Mouse (Mus musculus) intestine, embryonic 15.5 days (tissue): Measurements from ENCODE around the gene Dph5. TPM values are rescaled to one million over a fixed set of nuclear protein-coding genes. Genes with fewer than 3 reads are reported as not detected.

Experiments used
- ATAC-seq: fragments of 200-750 bp; cut with Nextera tagmentation; 2 replicates; pipeline ENCODE4 v1.8.0; 2017; ENCODE audit warnings: moderate TSS enrichment, moderate library complexity
- H3K27ac ChIP-seq: fragments of 300-500 bp; sonication (generic); 2 replicates; pipeline ENCODE4 v1.5.1; 2015; ENCODE audit warnings: mild to moderate bottlenecking, inconsistent platforms
- H3K27me3 ChIP-seq: fragments of 300-500 bp; sonication (generic); replicated peaks from 2 replicates; pipeline ENCODE4 v1.6.1; 2015; ENCODE audit warnings: inconsistent platforms
- H3K36me3 ChIP-seq: fragments of 300-500 bp; sonication (generic); 2 replicates; pipeline ENCODE4 v1.6.1; 2015; ENCODE audit warnings: inconsistent platforms
- H3K4me1 ChIP-seq: fragments of 300-500 bp; sonication (generic); replicated peaks from 2 replicates; pipeline ENCODE4 v1.6.1; 2015; ENCODE audit warnings: inconsistent platforms
- H3K4me2 ChIP-seq: fragments of 300-500 bp; sonication (generic); replicated peaks from 2 replicates; pipeline ENCODE4 v1.6.1; 2015; ENCODE audit warnings: mild to moderate bottlenecking, inconsistent platforms
- H3K4me3 ChIP-seq: fragments of 300-500 bp; sonication (generic); replicated peaks from 2 replicates; pipeline ENCODE4 v1.5.1; 2015; ENCODE audit warnings: inconsistent platforms
- H3K9ac ChIP-seq: fragments of 300-500 bp; sonication (generic); 2 replicates; pipeline ENCODE4 v1.6.1; 2015; ENCODE audit warnings: inconsistent platforms
- H3K9me3 ChIP-seq: fragments of 300-500 bp; sonication (generic); 2 replicates; pipeline ENCODE4 v1.6.1; 2016; ENCODE audit warnings: inconsistent platforms
- WGBS: fragments of 180-500 bp; shearing (Covaris S2); methylation state at CpG from one replicate; pipeline ENCODE4 v1.1.7; 2015; 5-methylcytosine and 5-hydroxymethylcytosine counted together
- polyA plus RNA-seq: library from polyadenylated mRNA; unstranded; fragments of >200 nt; fragmentation: Nextera tagmentation; extraction: Ambion mirVana; gene quantifications from 2 replicates; pipeline ENCODE4 v1.2.1, GENCODE M21; 2015

Gene Dph5
- polyA plus RNA-seq, 1 experiment from 2014 or later = 30.2 TPM

GRCm38 (mm10) chr3:115941464-115941863 lies 53.8 kb downstream of the Dph5 start:
- no peaks in the 10 kb centered on the region for H3K9me3 ChIP-seq
- no peak overlapping the region for H3K9ac ChIP-seq
- H3K4me1 ChIP-seq = no peaks in the 10 kb centered on the region
- H3K27me3 ChIP-seq = no peaks in the 10 kb centered on the region
- 0 out of 2 replicates have a peak, but pooled peaks cover 6% of the 10 kb centered on the region for H3K36me3 ChIP-seq
- ATAC-seq = no peak
- H3K27ac ChIP-seq = no peak overlapping the region
- 94% methylated on average over 8 of the region's 8 CpGs for WGBS
- no peak overlapping the region for H3K4me3 ChIP-seq
- H3K4me2 ChIP-seq = no peak overlapping the region

- 0 out of 2 replicates have a peak, but pooled peaks cover 6% of the 10 kb centered on the region for H3K36me3 ChIP-seq
- H3K9me3 ChIP-seq = no peaks in the 10 kb centered on the region
- no peak overlapping the region for H3K27ac ChIP-seq
- ATAC-seq = no peak
- H3K4me3 ChIP-seq = no peak overlapping the region
- H3K9ac ChIP-seq = no peak overlapping the region
- no peaks in the 10 kb centered on the region for H3K27me3 ChIP-seq
- H3K4me1 ChIP-seq = no peaks in the 10 kb centered on the region
- no peak overlapping the region for H3K4me2 ChIP-seq
- 95% methylated on average over 6 of the region's 6 CpGs for whole genome bisulfite sequencing
Measured at GRCm38 (mm10) chr3:115944376-115944775, 56.7 kb downstream of the Dph5 start.

- Histone ChIP-seq H3K9me3 (no peaks in the 10 kb centered on the region), H3K4me2 (no peak overlapping the region), H3K27me3 (no peaks in the 10 kb centered on the region), H3K4me1 (no peaks in the 10 kb centered on the region), H3K4me3 (no peak overlapping the region), H3K27ac (no peak overlapping the region), H3K36me3 (0 out of 2 replicates have a peak, but pooled peaks cover 11% of the 10 kb centered on the region), H3K9ac (no peak overlapping the region)
- ATAC-seq = no peak
- WGBS = 90% methylated on average over 8 of the region's 8 CpGs
Measured at GRCm38 (mm10) chr3:115946272-115946671, 58.6 kb downstream of the Dph5 start.

- no peaks in the 10 kb centered on the region for H3K27me3 ChIP-seq
- H3K4me3 ChIP-seq = no peak overlapping the region
- H3K9ac ChIP-seq = no peak overlapping the region
- 0 out of 2 replicates have a peak, but pooled peaks cover 10% of the 10 kb centered on the region for H3K36me3 ChIP-seq
- no peaks in the 10 kb centered on the region for H3K9me3 ChIP-seq
- ATAC-seq = no peak
- H3K4me2 ChIP-seq = no peak overlapping the region
- H3K27ac ChIP-seq = no peak overlapping the region
- WGBS = 66% methylated on average over 3 of the region's 3 CpGs
- no peaks in the 10 kb centered on the region for H3K4me1 ChIP-seq
Measured at GRCm38 (mm10) chr3:115949220-115949920, 61.7 kb downstream of the Dph5 start.

- Histone ChIP-seq H3K9ac (no peak overlapping the region), H3K27ac (no peak overlapping the region), H3K9me3 (no peaks in the 10 kb centered on the region), H3K4me1 (no peaks in the 10 kb centered on the region), H3K4me2 (no peak overlapping the region), H3K4me3 (no peak overlapping the region), H3K36me3 (0 out of 2 replicates have a peak, but pooled peaks cover 10% of the 10 kb centered on the region), H3K27me3 (no peaks in the 10 kb centered on the region)
- ATAC-seq = no peak
- WGBS = 88% methylated on average over 6 of the region's 6 CpGs
Measured at GRCm38 (mm10) chr3:115949921-115950877, 62.6 kb downstream of the Dph5 start.

GRCm38 (mm10) chr3:115951221-115951620 lies 63.6 kb downstream of the Dph5 start:
- H3K9me3 ChIP-seq = no peaks in the 10 kb centered on the region

GRCm38 (mm10) chr3:115952356-115952755 lies 64.7 kb downstream of the Dph5 start:
- no peak overlapping the region for H3K4me3 ChIP-seq
- 0 out of 2 replicates have a peak, but pooled peaks cover 8% of the 10 kb centered on the region for H3K36me3 ChIP-seq
- no peak overlapping the region for H3K9ac ChIP-seq
- H3K4me2 ChIP-seq = no peak overlapping the region
- no peaks in the 10 kb centered on the region for H3K4me1 ChIP-seq
- no peaks in the 10 kb centered on the region for H3K9me3 ChIP-seq
- WGBS = 81% methylated on average over 4 of the region's 4 CpGs
- H3K27me3 ChIP-seq = no peaks in the 10 kb centered on the region
- no peak overlapping the region for H3K27ac ChIP-seq
- no peak for ATAC-seq

More at GRCm38 (mm10) chr3:115951221-115951620, 63.6 kb downstream of the Dph5 start:
- H3K4me1 ChIP-seq = no peaks in the 10 kb centered on the region
- H3K9ac ChIP-seq = no peak overlapping the region
- no peak for ATAC-seq
- H3K4me2 ChIP-seq = no peak overlapping the region
- no peak overlapping the region for H3K4me3 ChIP-seq
- 88% methylated on average over 3 of the region's 3 CpGs for WGBS
- 0 out of 2 replicates have a peak, but pooled peaks cover 9% of the 10 kb centered on the region for H3K36me3 ChIP-seq
- no peak overlapping the region for H3K27ac ChIP-seq
- H3K27me3 ChIP-seq = no peaks in the 10 kb centered on the region

- ATAC-seq = no peak
- Histone ChIP-seq H3K4me3 (no peak overlapping the region), H3K9ac (no peak overlapping the region), H3K27ac (no peak overlapping the region), H3K9me3 (no peaks in the 10 kb centered on the region), H3K4me2 (no peak overlapping the region), H3K4me1 (no peaks in the 10 kb centered on the region), H3K27me3 (no peaks in the 10 kb centered on the region), H3K36me3 (0 out of 2 replicates have a peak, but pooled peaks cover 8% of the 10 kb centered on the region)
- WGBS = 87% methylated on average over 3 of the region's 3 CpGs
Measured at GRCm38 (mm10) chr3:115953088-115953487, 65.5 kb downstream of the Dph5 start.

- no peaks in the 10 kb centered on the region for H3K9me3 ChIP-seq
- H3K4me2 ChIP-seq = no peak overlapping the region
- no peak for ATAC-seq
- 0 out of 2 replicates have a peak, but pooled peaks cover 6% of the 10 kb centered on the region for H3K36me3 ChIP-seq
- no peaks in the 10 kb centered on the region for H3K4me1 ChIP-seq
- no peak overlapping the region for H3K27ac ChIP-seq
- no peak overlapping the region for H3K9ac ChIP-seq
- WGBS = 96% methylated on average over 7 of the region's 7 CpGs
- H3K27me3 ChIP-seq = no peaks in the 10 kb centered on the region
- H3K4me3 ChIP-seq = no peak overlapping the region
Measured at GRCm38 (mm10) chr3:115957223-115957622, 69.6 kb downstream of the Dph5 start.

GRCm38 (mm10) chr3:115961311-115962027 lies 73.8 kb downstream of the Dph5 start:
- Histone ChIP-seq H3K9me3 (no peaks in the 10 kb centered on the region), H3K27me3 (no peaks in the 10 kb centered on the region), H3K9ac (no peak overlapping the region), H3K4me3 (no peak overlapping the region), H3K36me3 (peaks cover 6% of the 10 kb centered on the region; the same call in 1 of the 2 replicates), H3K27ac (no peak overlapping the region), H3K4me2 (no peak overlapping the region), H3K4me1 (no peaks in the 10 kb centered on the region)
- WGBS = 88% methylated on average over 11 of the region's 11 CpGs
- no peak for ATAC-seq

- no peaks in the 10 kb centered on the region for H3K9me3 ChIP-seq
- no peak overlapping the region for H3K9ac ChIP-seq
- H3K27ac ChIP-seq = no peak overlapping the region
- no peaks in the 10 kb centered on the region for H3K27me3 ChIP-seq
- H3K4me1 ChIP-seq = no peaks in the 10 kb centered on the region
- ATAC-seq = no peak
- H3K4me2 ChIP-seq = no peak overlapping the region
- H3K36me3 ChIP-seq = peaks cover 6% of the 10 kb centered on the region; the same call in 1 of the 2 replicates
- WGBS = 84% methylated on average over 4 of the region's 4 CpGs
- no peak overlapping the region for H3K4me3 ChIP-seq
Measured at GRCm38 (mm10) chr3:115962028-115962415, 74.4 kb downstream of the Dph5 start.

GRCm38 (mm10) chr3:115963597-115963996 lies 76.0 kb downstream of the Dph5 start:
- Histone ChIP-seq H3K9me3 (no peaks in the 10 kb centered on the region), H3K36me3 (peaks cover 4% of the 10 kb centered on the region; the same call in 1 of the 2 replicates), H3K27ac (no peak overlapping the region), H3K4me2 (no peak overlapping the region), H3K9ac (no peak overlapping the region), H3K27me3 (no peaks in the 10 kb centered on the region), H3K4me1 (no peaks in the 10 kb centered on the region), H3K4me3 (no peak overlapping the region)
- 100% methylated on average over 1 of the region's 1 CpGs for WGBS
- ATAC-seq = no peak
